In the genomic region with DNA sequence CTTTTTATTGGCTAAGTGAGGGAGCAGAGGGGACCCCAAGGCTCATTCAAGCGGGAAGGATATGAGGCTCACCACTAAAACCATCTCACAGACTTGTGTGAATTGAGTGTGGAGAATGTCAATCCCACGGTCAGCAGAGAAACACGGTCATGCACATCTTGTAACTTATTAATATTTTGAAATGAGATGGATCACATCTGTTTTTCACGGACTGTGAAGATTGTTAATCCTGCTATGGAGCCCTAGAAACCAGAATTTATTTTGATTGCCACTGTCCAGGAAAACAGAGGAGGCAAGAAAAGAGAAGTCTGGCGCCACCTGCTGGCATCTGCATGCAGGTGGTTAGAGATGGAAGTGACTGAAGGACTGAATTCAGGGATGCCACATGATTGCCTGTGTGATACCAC, we compare ENCODE assay signal across 8 mouse cellular contexts. TPM values are rescaled to one million over a fixed set of nuclear protein-coding genes. Genes with fewer than 3 reads are reported as not detected.
DNase-seq lines count a peak whose midpoint lies in the region; ATAC-seq lines count a peak whose summit lies in the region.

No protein-coding gene starts in this region.

- peak; percentile 31 to 71 for DNase-seq in heart, adult 18-20 months
- DNase-seq in cerebellum, adult 11-12 months = peak; percentile 15
- DNase-seq in hindlimb bud, embryonic 11.5 days (ENCODE audit: extremely low spot score, low read depth, low spot score) = peak; percentile 69
- peak; percentile 46 for DNase-seq in left cerebral cortex, adult 11 months (ENCODE audit: low spot score)
- peak; percentile 75 for DNase-seq in midbrain, embryonic 10.5 days (ENCODE audit: low spot score)
- peak; percentile 36 for DNase-seq in skeletal muscle tissue, adult 2 months (ENCODE audit: low read depth, low spot score)

- 40% methylated on average over 5 of the region's 5 CpGs for WGBS in heart, embryonic 11.5 days (ENCODE audit: insufficient replicate concordance)
- 42% methylated on average over 5 of the region's 5 CpGs for WGBS in forebrain, embryonic 16.5 days
- WGBS in midbrain, embryonic 10.5 days = 50% methylated on average over 5 of the region's 5 CpGs

- no peak overlapping the region for H3K4me2 ChIP-seq in heart, embryonic 11.5 days
- no peak overlapping the region for H3K4me2 ChIP-seq in forebrain, embryonic 16.5 days (ENCODE audit: low read length)

- H3K27ac ChIP-seq in heart, embryonic 11.5 days (ENCODE audit: low read depth, low read length) = no peak overlapping the region
- no peak overlapping the region for H3K27ac ChIP-seq in forebrain, embryonic 16.5 days (ENCODE audit: low read length)
- H3K27ac ChIP-seq in midbrain, embryonic 10.5 days (replicated peaks) = no peak overlapping the region

- H3K9me3 ChIP-seq in heart, embryonic 11.5 days (replicated peaks; ENCODE audit: control insufficient read depth, low read length) = no peaks in the 10 kb centered on the region
- H3K9me3 ChIP-seq in forebrain, embryonic 16.5 days (ENCODE audit: control insufficient read depth, low read length) = no peaks in the 10 kb centered on the region
- H3K9me3 ChIP-seq in midbrain, embryonic 10.5 days (replicated peaks) = no peaks in the 10 kb centered on the region

- H3K9ac ChIP-seq in heart, embryonic 11.5 days (ENCODE audit: low read depth, low read length) = no peak overlapping the region
- H3K9ac ChIP-seq in forebrain, embryonic 16.5 days (replicated peaks; ENCODE audit: low read depth, low read length) = no peak overlapping the region

- no peaks in the 10 kb centered on the region for H3K27me3 ChIP-seq in heart, embryonic 11.5 days (ENCODE audit: control insufficient read depth, insufficient read depth, low read length)
- no peaks in the 10 kb centered on the region for H3K27me3 ChIP-seq in forebrain, embryonic 16.5 days (replicated peaks; ENCODE audit: control insufficient read depth, insufficient read depth, low read length)
- no peaks in the 10 kb centered on the region for H3K27me3 ChIP-seq in midbrain, embryonic 10.5 days (ENCODE audit: low read depth, poor library complexity, severe bottlenecking)

- ATAC-seq in heart, embryonic 11.5 days (replicated peaks; ENCODE audit: insufficient number of reproducible peaks, low FRiP score, low TSS enrichment) = no peak
- ATAC-seq in forebrain, embryonic 16.5 days = peak; percentile 86

- H3K4me1 ChIP-seq in heart, embryonic 11.5 days (ENCODE audit: control insufficient read depth, insufficient read depth, low read length) = no peaks in the 10 kb centered on the region
- no peaks in the 10 kb centered on the region for H3K4me1 ChIP-seq in forebrain, embryonic 16.5 days (replicated peaks; ENCODE audit: control insufficient read depth, insufficient read depth, low read length)
- H3K4me1 ChIP-seq in midbrain, embryonic 10.5 days = no peaks in the 10 kb centered on the region

- no peaks in the 10 kb centered on the region for H3K36me3 ChIP-seq in heart, embryonic 11.5 days (ENCODE audit: control insufficient read depth, insufficient read depth, low read length)
- H3K36me3 ChIP-seq in forebrain, embryonic 16.5 days (ENCODE audit: control insufficient read depth, insufficient read depth) = no peaks in the 10 kb centered on the region
- H3K36me3 ChIP-seq in midbrain, embryonic 10.5 days = no peaks in the 10 kb centered on the region

- H3K4me3 ChIP-seq in heart, embryonic 11.5 days (ENCODE audit: low read depth, low read length) = no peak overlapping the region
- no peak overlapping the region for H3K4me3 ChIP-seq in forebrain, embryonic 16.5 days (replicated peaks; ENCODE audit: low read length)
- no peak overlapping the region for H3K4me3 ChIP-seq in midbrain, embryonic 10.5 days

RNA-seq across cellular contexts. Expression of gene BC030870, which starts 19.1 kb away (rescaled TPM):
- under 1 TPM in 1 of 2 experiments, not detected in 1; 0.18 TPM for total RNA-seq in heart, adult 18-20 months (2021)
- not detected in 2 replicates for polyA plus RNA-seq in heart, embryonic 11.5 days (2014; fragmentation: Nextera tagmentation; extraction: Ambion mirVana)
- polyA plus RNA-seq in forebrain, embryonic 16.5 days (2015; fragmentation: Nextera tagmentation; extraction: Ambion mirVana) = not detected in 2 replicates
- not detected in 2 replicates for polyA plus RNA-seq in midbrain, embryonic 10.5 days (2016; fragmentation: Nextera tagmentation; extraction: Ambion mirVana)

RNA-seq across cellular contexts. Expression of gene Gm10663, which starts 35.5 kb away (rescaled TPM):
- total RNA-seq in heart, adult 18-20 months (2021) = not detected
- polyA plus RNA-seq in heart, embryonic 11.5 days (2014; fragmentation: Nextera tagmentation; extraction: Ambion mirVana) = not detected in 2 replicates
- polyA plus RNA-seq in forebrain, embryonic 16.5 days (2015; fragmentation: Nextera tagmentation; extraction: Ambion mirVana) = not detected in 2 replicates
- not detected in 2 replicates for polyA plus RNA-seq in midbrain, embryonic 10.5 days (2016; fragmentation: Nextera tagmentation; extraction: Ambion mirVana)

Comparison
In these comparisons a context has a peak if more than half of its experiments do, and no peak if none do; other contexts are left out.
1. DNase-seq: peak in every context shown above with its lines; median percentile 75 in midbrain, embryonic 10.5 days; 69 in hindlimb bud, embryonic 11.5 days; 51 in heart, adult 18-20 months; 46 in left cerebral cortex, adult 11 months; 36 in skeletal muscle tissue, adult 2 months; 15 in cerebellum, adult 11-12 months.